Mouse (Mus musculus) naive thymus-derived CD4-positive, alpha-beta T cell, adult 2 months (primary cell): ENCODE results near the gene Ikzf3.

Source experiments
- DNase-seq: peaks from one replicate; pipeline ENCODE4 v3.0.0-alpha.2; 2011; ENCODE audit warnings: low read depth

Gene Ikzf3

GRCm38 (mm10) chr11:98512881-98513280 is 33.0 kb downstream of the Ikzf3 start:
- DNase-seq, result peak; percentile 73

GRCm38 (mm10) chr11:98510125-98510524 is 35.7 kb downstream of the Ikzf3 start:
- peak; percentile 60 for DNase-seq

GRCm38 (mm10) chr11:98509434-98509833 is 36.4 kb downstream of the Ikzf3 start:
- DNase-seq, result no peak

- no peak for DNase-seq
Observed at GRCm38 (mm10) chr11:98504926-98505325, 40.9 kb downstream of the Ikzf3 start.

- peak; percentile 81 for DNase-seq
Observed at GRCm38 (mm10) chr11:98497388-98498288, 48.2 kb downstream of the Ikzf3 start.

- DNase-seq, result peak; percentile 55
Observed at GRCm38 (mm10) chr11:98495176-98495719, 50.6 kb downstream of the Ikzf3 start.

- peak; percentile 55 for DNase-seq
Observed at GRCm38 (mm10) chr11:98493394-98493793, 52.4 kb downstream of the Ikzf3 start.

- DNase-seq, result peak; percentile 71
Observed at GRCm38 (mm10) chr11:98492959-98493358, 52.9 kb downstream of the Ikzf3 start.

GRCm38 (mm10) chr11:98491571-98491970 is 54.3 kb downstream of the Ikzf3 start:
- no peak for DNase-seq

- DNase-seq, result no peak
Observed at GRCm38 (mm10) chr11:98488540-98489234, 57.1 kb downstream of the Ikzf3 start.

- DNase-seq, result peak; percentile 70
Observed at GRCm38 (mm10) chr11:98487526-98488040, 58.2 kb downstream of the Ikzf3 start.

GRCm38 (mm10) chr11:98485749-98486148 is 60.1 kb downstream of the Ikzf3 start:
- DNase-seq, result no peak

GRCm38 (mm10) chr11:98482067-98482466 is 63.8 kb downstream of the Ikzf3 start:
- no peak for DNase-seq

GRCm38 (mm10) chr11:98481231-98481630 is 64.6 kb downstream of the Ikzf3 start:
- no peak for DNase-seq

- no peak for DNase-seq
Observed at GRCm38 (mm10) chr11:98479940-98480497, 65.8 kb downstream of the Ikzf3 start.

GRCm38 (mm10) chr11:98479026-98479939 is 66.5 kb downstream of the Ikzf3 start:
- DNase-seq, result peak; percentile 52

GRCm38 (mm10) chr11:98477011-98477701 is 68.7 kb downstream of the Ikzf3 start:
- no peak for DNase-seq

- no peak for DNase-seq
Observed at GRCm38 (mm10) chr11:98476434-98476807, 69.4 kb downstream of the Ikzf3 start.

- no peak for DNase-seq
Observed at GRCm38 (mm10) chr11:98475630-98476433, 70.0 kb downstream of the Ikzf3 start.

GRCm38 (mm10) chr11:98474967-98475366 is 70.9 kb downstream of the Ikzf3 start:
- DNase-seq, result no peak
